Comparison of ENCODE assay signal across 10 mouse cellular contexts in the genomic region with DNA sequence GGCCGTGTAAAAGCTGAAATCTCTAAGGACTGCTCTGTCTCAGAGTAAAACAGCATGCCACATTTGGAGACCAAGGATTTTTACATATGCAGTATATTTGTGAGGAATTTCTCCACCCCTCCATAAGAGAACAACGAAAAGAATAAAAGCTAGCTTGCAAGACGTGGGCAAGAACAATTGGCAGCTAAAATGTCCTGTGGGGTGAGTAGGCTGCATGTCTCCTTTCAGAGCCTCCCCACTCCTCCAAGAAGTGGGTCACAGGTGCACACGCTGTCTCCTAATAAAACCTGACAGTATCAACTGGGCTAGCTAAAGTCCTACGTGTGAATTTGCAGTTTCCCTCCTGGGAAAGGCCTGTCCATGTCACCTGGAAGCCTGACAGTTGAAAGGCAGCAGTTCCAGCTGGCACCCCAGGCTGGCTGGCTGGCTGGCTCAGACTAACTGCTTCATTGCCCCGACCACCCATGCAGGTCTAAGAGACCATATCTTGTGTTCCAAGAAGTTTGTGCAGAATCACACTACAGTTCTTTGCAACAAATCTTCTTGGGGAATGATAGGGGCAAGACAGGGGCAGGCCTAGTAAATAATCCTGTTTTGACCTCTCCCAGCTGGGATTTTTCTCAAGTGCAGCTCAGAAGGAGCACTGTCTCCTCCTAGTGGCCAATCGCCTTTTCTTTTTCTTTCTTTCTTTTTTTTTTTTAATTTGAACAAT. TPM values are rescaled to one million over a fixed set of nuclear protein-coding genes. Genes with fewer than 3 reads are reported as not detected.
DNase-seq lines count a peak whose midpoint lies in the region; ATAC-seq and TF ChIP-seq lines count a peak whose summit lies in the region.
"Had no signal": no experiment of that assay in that cellular context is flagged by ENCODE, and none has a peak within 500 bp of the region (broad histone marks: within the 10 kb centered on the region; RNA-seq: fewer than 3 reads in every experiment).

No protein-coding gene starts in this region.

- H3K4me2 ChIP-seq in intestine, postnatal 0 days (replicated peaks; ENCODE audit: low read depth) = no peak overlapping the region
- H3K4me2 ChIP-seq in intestine, embryonic 16.5 days (ENCODE audit: low read depth, low read length) = no peak overlapping the region
- no peak overlapping the region for H3K4me2 ChIP-seq in kidney, embryonic 16.5 days (replicated peaks; ENCODE audit: low read depth, low read length)
- H3K4me2 ChIP-seq: heart, embryonic 15.5 days; liver, embryonic 12.5 days had no signal

- WGBS in intestine, postnatal 0 days = 45% methylated on average over 7 of the region's 7 CpGs
- WGBS in intestine, embryonic 16.5 days = 31% methylated on average over 7 of the region's 7 CpGs
- 16% methylated on average over 7 of the region's 7 CpGs for WGBS in kidney, embryonic 16.5 days

- no peaks in the 10 kb centered on the region for H3K4me1 ChIP-seq in intestine, postnatal 0 days (replicated peaks; ENCODE audit: control insufficient read depth, insufficient read depth, low read length)
- H3K4me1 ChIP-seq in intestine, embryonic 16.5 days (ENCODE audit: control insufficient read depth, insufficient read depth, low read length) = 0 out of 2 replicates have a peak, but pooled peaks cover 4% of the 10 kb centered on the region
- H3K4me1 ChIP-seq in ES-E14 (ENCODE audit: control insufficient read depth in 2 of 2, insufficient read depth in 2 of 2, low read length in 2 of 2, poor library complexity in 1 of 2) = peaks cover 0 to 10% of the 10 kb centered on the region in 2 experiments; a peak in 1 of 4 replicates
- peaks cover 7% of the 10 kb centered on the region; the same call in 1 of the 2 replicates for H3K4me1 ChIP-seq in kidney, embryonic 16.5 days (ENCODE audit: insufficient read depth, low read length)
- H3K4me1 ChIP-seq: liver, embryonic 12.5 days had no signal

- H3K4me3 ChIP-seq in intestine, postnatal 0 days (ENCODE audit: low read depth, low read length) = no peak overlapping the region
- H3K4me3 ChIP-seq in intestine, embryonic 16.5 days (ENCODE audit: low read length) = no peak overlapping the region
- H3K4me3 ChIP-seq in ES-E14 (ENCODE audit: insufficient read depth in 1 of 2, low read depth in 1 of 2, low read length in 2 of 2, poor library complexity in 1 of 2, severe bottlenecking in 1 of 2) = no peak overlapping the region
- H3K4me3 ChIP-seq in kidney, embryonic 16.5 days (ENCODE audit: low read length) = no peak overlapping the region
- H3K4me3 ChIP-seq: heart, embryonic 15.5 days; liver, embryonic 12.5 days had no signal

- H3K27me3 ChIP-seq in intestine, postnatal 0 days (replicated peaks; ENCODE audit: control insufficient read depth, insufficient read depth, low read length) = no peaks in the 10 kb centered on the region
- no peaks in the 10 kb centered on the region for H3K27me3 ChIP-seq in intestine, embryonic 16.5 days (replicated peaks; ENCODE audit: control insufficient read depth, insufficient read depth, low read length)
- H3K27me3 ChIP-seq in kidney, embryonic 16.5 days (ENCODE audit: insufficient read depth, low read length) = no peaks in the 10 kb centered on the region
- H3K27me3 ChIP-seq: heart, embryonic 15.5 days; liver, embryonic 12.5 days had no signal

- ATAC-seq in intestine, postnatal 0 days = no peak
- no peak for ATAC-seq in intestine, embryonic 16.5 days
- ATAC-seq in kidney, embryonic 16.5 days (ENCODE audit: low FRiP score, low TSS enrichment) = peak; percentile 93
- ATAC-seq: liver, embryonic 12.5 days had no signal

- no peak overlapping the region for H3K27ac ChIP-seq in intestine, postnatal 0 days (ENCODE audit: low read depth, low read length)
- H3K27ac ChIP-seq in intestine, embryonic 16.5 days (ENCODE audit: low read length) = no peak overlapping the region
- no peak overlapping the region for H3K27ac ChIP-seq in ES-E14 (ENCODE audit: insufficient read depth, low read depth, low read length, poor library complexity, severe bottlenecking)
- no peak overlapping the region for H3K27ac ChIP-seq in kidney, embryonic 16.5 days (ENCODE audit: low read length)
- H3K27ac ChIP-seq: heart, embryonic 15.5 days; liver, embryonic 12.5 days had no signal

- peak; percentile 72 for TF ChIP-seq CTCF in intestine, postnatal 0 days (IDR thresholded peaks at IDR 0.05; ENCODE audit: low read depth)

- H3K9me3 ChIP-seq in intestine, postnatal 0 days (ENCODE audit: control insufficient read depth) = no peaks in the 10 kb centered on the region
- no peaks in the 10 kb centered on the region for H3K9me3 ChIP-seq in intestine, embryonic 16.5 days (ENCODE audit: control insufficient read depth, low read length)
- H3K9me3 ChIP-seq in ES-E14 (ENCODE audit: control insufficient read depth, insufficient read depth, low read depth, low read length) = no peaks in the 10 kb centered on the region
- H3K9me3 ChIP-seq in kidney, embryonic 16.5 days (ENCODE audit: low read length) = no peaks in the 10 kb centered on the region
- H3K9me3 ChIP-seq: heart, embryonic 15.5 days; liver, embryonic 12.5 days had no signal

- in situ Hi-C loops in ES-E14 (cut with MboI; ENCODE audit: low sequenced_read_pairs in 2 of 2, unreplicated experiment in 2 of 2) = no loop called here

- no peaks in the 10 kb centered on the region for H3K36me3 ChIP-seq in intestine, postnatal 0 days (ENCODE audit: control insufficient read depth, insufficient read depth)
- H3K36me3 ChIP-seq in intestine, embryonic 16.5 days (ENCODE audit: control insufficient read depth, insufficient read depth, low read length) = no peaks in the 10 kb centered on the region
- H3K36me3 ChIP-seq in ES-E14 (ENCODE audit: control insufficient read depth, insufficient read depth, low read length, poor library complexity, severe bottlenecking) = no peaks in the 10 kb centered on the region
- no peaks in the 10 kb centered on the region for H3K36me3 ChIP-seq in kidney, embryonic 16.5 days (ENCODE audit: insufficient read depth, low read length)
- H3K36me3 ChIP-seq: heart, embryonic 15.5 days; liver, embryonic 12.5 days had no signal

- H3K9ac ChIP-seq in intestine, postnatal 0 days (ENCODE audit: low read depth, low read length) = no peak overlapping the region
- no peak overlapping the region for H3K9ac ChIP-seq in intestine, embryonic 16.5 days (ENCODE audit: low read depth, low read length)
- no peak overlapping the region for H3K9ac ChIP-seq in ES-E14 (ENCODE audit: insufficient read depth, low read depth, low read length, poor library complexity, severe bottlenecking)
- no peak overlapping the region for H3K9ac ChIP-seq in kidney, embryonic 16.5 days (replicated peaks; ENCODE audit: low read length)
- H3K9ac ChIP-seq: heart, embryonic 15.5 days; liver, embryonic 12.5 days had no signal

- peak; percentile 48 for DNase-seq in A20 (ENCODE audit: low read depth, low spot score)
- DNase-seq in ES-E14 (ENCODE audit: low read depth, low spot score) = no peak
- DNase-seq in thymus, postnatal 4 days = no peak
- no peak for DNase-seq in adrenal gland, postnatal 25 days
- DNase-seq: right cerebral cortex, postnatal 14 days had no signal

TF ChIP-seq in ES-E14, 5 proteins besides CTCF, POLR2A, EP300 and RAD21:
- TF ChIP-seq MAFK (IDR thresholded peaks at IDR 0.05; ENCODE audit: insufficient read depth, low read depth, low read length) (no peak), HCFC1 (IDR thresholded peaks at IDR 0.05; ENCODE audit: borderline replicate concordance, insufficient read depth, low read length) (no peak), ZNF384 (IDR thresholded peaks at IDR 0.05; ENCODE audit: low read depth, low read length) (peak; percentile 97), ZC3H11A (IDR thresholded peaks at IDR 0.05; ENCODE audit: borderline replicate concordance, low read depth, low read length) (peak; percentile 71), CHD2 (IDR thresholded peaks at IDR 0.05; ENCODE audit: low read depth, low read length) (no peak)
TF ChIP-seq in ES-E14: peak in this region for 2.

RNA-seq across cellular contexts. Expression of gene Slc31a2, which starts 0.9 kb away (rescaled TPM):
- 16.1 and 17.8 TPM in 2 replicates for polyA plus RNA-seq in intestine, postnatal 0 days (2015; fragmentation: Nextera tagmentation; extraction: Ambion mirVana)
- polyA plus RNA-seq in intestine, embryonic 16.5 days (2015; fragmentation: Nextera tagmentation; extraction: Ambion mirVana) = 20.4 and 21.2 TPM in 2 replicates
- 16.5 and 23.0 TPM in 2 replicates for total RNA-seq in ES-E14 (2012; rRNA removed)
- polyA plus RNA-seq in kidney, embryonic 16.5 days (2015; fragmentation: Nextera tagmentation; extraction: Ambion mirVana) = 30.7 and 31.9 TPM in 2 replicates
- 27.7 and 30.6 TPM in 2 replicates for total RNA-seq in adrenal gland, postnatal 25 days (2021)

RNA-seq across cellular contexts. Expression of gene Zfp37, which starts 32.4 kb away (rescaled TPM):
- 2.4 and 3.1 TPM in 2 replicates for polyA plus RNA-seq in intestine, postnatal 0 days (2015; fragmentation: Nextera tagmentation; extraction: Ambion mirVana)
- polyA plus RNA-seq in intestine, embryonic 16.5 days (2015; fragmentation: Nextera tagmentation; extraction: Ambion mirVana) = 4.8 and 5.3 TPM in 2 replicates
- total RNA-seq in ES-E14 (2012; rRNA removed) = 6.2 and 7.2 TPM in 2 replicates
- 10.8 and 12.0 TPM in 2 replicates for polyA plus RNA-seq in kidney, embryonic 16.5 days (2015; fragmentation: Nextera tagmentation; extraction: Ambion mirVana)
- 3.8 and 5.2 TPM in 2 replicates for total RNA-seq in adrenal gland, postnatal 25 days (2021)
